Mouse (Mus musculus): ENCODE measurements around the gene Hnmt.
"Not testable (repeated sequence)": the region's sequence is repeated elsewhere in the genome, so short reads cannot be mapped to it uniquely, and the experiment has no call there.

The Hnmt gene

DNA sequence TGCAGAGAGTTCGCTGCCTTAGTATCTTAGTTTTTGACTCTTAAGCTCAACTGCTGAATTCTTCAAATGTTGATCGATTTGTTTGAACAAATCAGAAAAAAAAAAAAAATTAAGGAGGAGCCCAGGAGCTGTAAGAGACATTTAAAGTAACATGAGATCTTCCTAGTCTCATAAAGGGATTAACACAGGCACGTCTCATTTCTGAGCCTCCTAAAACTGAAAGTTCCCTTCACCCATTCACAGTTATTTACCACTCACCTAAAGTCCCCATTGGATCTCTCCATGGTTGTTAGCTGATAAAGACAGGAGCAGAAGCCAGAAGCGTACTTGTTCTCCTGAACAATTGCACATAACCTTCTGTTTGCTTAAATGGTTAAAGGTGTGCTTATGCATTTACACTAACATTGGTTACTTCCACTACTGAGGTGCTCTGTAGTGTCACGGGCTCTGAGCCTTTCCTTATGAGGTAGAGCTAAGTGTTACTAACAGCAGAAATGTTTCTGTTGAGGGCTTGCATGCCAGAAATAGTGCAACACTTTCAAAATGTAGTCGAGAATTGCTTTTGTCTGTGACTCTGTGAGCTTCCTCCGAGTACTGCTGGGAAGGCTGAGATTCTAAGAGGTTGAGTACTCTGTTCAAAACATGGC is at the start of gene Hnmt:
TSS of gene Hnmt (minus strand) at position 51 of the 647 bp plus-strand sequence.
- DNase-seq: no peak

DNA sequence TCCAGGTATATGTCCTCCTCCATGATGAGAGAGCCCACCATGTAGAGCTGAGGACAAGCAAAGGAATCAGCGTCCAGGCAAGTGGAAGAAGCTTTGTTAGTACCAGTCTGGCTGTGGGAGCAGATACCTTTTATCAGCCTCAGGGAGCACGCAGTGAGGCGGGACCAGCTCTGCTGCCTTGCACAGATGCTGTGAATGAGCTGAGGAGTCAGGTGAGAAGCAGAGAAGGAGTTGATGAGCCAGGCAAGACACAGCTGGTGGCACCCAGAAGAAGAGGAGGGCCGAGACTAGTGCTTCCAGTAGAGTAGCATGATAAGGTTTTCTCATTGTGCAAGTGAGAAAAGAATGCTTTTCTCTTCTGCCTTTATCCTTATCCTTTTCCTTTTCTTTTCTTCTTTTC is 47.3 kb upstream of the Hnmt start, which contains the start of gene Tbpl2:
TSS of gene Tbpl2 (minus strand) at position 101 of the 400 bp plus-strand sequence.
- no peak for DNase-seq

DNA sequence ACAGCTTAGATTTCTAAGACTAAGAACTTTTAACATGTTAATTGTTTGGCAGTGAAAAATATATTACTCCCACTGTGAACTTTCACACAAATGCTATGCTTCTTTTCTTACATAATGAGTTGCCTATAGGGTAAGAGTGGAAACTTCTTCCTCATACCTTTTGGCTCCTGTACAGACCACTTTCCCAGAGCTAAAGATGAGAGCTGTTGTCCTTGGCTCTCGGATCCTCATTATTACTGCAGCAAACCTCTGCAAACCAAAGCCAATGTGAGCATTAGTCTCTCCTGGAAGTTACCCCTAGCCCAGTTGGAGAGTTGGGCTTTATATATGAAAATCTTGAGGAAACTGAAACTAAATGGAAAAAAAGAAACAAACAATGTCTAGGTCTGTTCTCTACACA is 41.7 kb upstream of the Hnmt start:
- DNase-seq: no peak

DNA sequence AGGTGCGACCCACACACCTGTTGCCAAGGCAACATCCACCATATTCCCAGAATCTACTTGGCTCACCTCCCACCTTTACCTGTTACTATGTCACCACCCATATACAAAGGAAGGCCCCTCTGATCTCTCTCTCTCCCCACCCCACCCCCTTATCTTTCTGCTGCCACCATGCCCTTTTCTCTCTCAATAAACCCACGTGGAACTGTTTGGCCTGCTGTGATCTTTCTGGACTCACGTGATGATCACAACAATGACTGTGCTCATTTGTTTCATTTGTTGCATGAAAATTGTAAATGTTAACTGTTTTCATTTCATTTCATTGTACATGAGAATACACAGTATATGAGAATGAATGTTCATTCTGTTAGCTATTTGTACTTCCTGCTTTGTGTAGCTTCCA is 1.3 kb upstream of the Hnmt start:
- DNase-seq: no peak

GRCm38 (mm10) chr2:24048480-24049097 is 605 bp downstream of the Hnmt start:
- peak; percentile 58 to 59 for DNase-seq

GRCm38 (mm10) chr2:24047551-24048479 is 1.4 kb downstream of the Hnmt start:
- DNase-seq: no peak

DNA sequence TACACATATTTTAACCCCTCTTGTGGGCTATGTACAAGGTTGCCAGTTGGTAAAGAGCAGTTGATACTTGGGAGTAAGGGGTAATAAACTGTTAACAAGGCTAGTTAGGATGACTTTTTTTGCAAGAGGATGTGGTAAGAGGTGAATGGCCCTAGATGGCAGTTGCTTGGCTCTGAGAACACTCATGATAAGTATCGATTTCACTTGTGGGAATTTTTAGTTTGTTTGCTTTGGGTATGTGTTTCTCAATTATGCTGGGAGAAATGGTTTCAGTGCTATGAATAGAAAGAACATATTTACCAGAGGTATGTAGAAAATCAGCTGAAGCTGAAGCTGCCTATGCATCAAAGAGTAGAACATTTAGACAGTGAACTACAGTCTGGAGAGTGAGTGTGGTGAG is 6.3 kb downstream of the Hnmt start:
- no peak for DNase-seq

- DNase-seq: no peak
Observed at GRCm38 (mm10) chr2:24040531-24040930, 8.7 kb downstream of the Hnmt start.

- DNase-seq: not testable (repeated sequence)
Observed at GRCm38 (mm10) chr2:24019386-24019785, 29.8 kb downstream of the Hnmt start.

- DNase-seq: no peak
Observed at GRCm38 (mm10) chr2:24018966-24019365, 30.2 kb downstream of the Hnmt start.

DNA sequence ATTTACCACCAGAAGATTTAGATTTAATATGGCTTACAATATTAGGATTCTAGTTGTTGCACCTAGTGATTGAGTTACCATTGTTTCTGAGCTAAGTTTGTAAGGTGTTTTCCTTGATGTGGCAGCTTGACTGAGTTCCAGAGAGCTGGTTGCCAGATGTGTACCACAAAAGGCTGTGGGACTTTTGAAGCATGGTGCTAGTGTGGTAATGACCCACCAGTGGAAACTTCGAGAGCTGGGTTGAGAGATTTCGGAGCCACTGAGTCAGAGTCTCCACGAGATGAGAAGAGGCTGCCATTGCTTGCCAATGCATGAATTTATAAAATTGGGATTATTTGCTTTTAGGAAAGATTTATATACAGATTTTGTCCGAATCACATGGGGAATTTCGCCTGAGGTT is 34.2 kb downstream of the Hnmt start:
- no peak for DNase-seq

- no peak for DNase-seq
Observed at GRCm38 (mm10) chr2:23999323-23999722, 49.9 kb downstream of the Hnmt start.

GRCm38 (mm10) chr2:23998836-23999235 is 50.4 kb downstream of the Hnmt start:
- no peak for DNase-seq

- no peak for DNase-seq
Observed at GRCm38 (mm10) chr2:23996830-23997229, 52.4 kb downstream of the Hnmt start.

- not testable (repeated sequence) for DNase-seq
Observed at GRCm38 (mm10) chr2:23990034-23990573, 59.1 kb downstream of the Hnmt start.

DNA sequence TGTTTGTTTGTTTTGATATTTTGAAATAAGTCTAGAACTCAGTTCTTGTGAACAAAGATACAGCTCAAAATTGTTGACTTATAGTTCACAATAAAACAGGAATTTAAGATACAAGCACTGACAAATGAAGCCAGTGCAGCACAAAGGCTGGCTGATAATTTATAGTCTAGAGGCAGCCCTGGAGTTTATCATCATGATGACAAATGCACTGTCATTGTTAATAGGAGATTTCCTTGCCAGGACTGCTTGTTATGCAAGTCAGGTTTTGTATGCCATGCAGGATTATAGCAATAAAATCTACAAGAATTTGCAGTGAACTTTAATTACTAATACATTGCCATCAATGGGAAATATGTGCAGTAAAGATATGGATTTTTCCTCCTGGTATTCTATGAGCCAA is 61.9 kb downstream of the Hnmt start:
- no peak for DNase-seq

DNA sequence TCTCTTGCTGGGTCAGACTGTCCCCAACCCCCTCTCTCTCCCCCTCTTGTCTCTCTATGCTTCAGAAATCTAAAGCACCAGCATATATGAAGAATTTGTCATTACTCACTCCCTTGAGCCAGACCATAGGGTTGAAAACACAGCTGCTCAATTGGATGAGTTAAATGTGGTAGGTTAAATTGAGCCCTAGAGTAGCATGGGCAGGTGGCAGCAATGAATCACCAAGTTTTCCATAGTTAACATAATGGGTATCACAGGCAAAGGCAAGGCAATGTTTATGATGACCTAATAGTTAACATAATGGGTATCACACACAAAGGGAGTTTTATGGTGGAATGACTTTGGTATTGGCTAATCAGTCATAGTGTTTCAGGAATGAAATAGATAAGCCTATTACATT is 65.9 kb downstream of the Hnmt start:
- no peak for DNase-seq

- no peak for DNase-seq
Observed at GRCm38 (mm10) chr2:23982860-23983259, 66.3 kb downstream of the Hnmt start.

DNA sequence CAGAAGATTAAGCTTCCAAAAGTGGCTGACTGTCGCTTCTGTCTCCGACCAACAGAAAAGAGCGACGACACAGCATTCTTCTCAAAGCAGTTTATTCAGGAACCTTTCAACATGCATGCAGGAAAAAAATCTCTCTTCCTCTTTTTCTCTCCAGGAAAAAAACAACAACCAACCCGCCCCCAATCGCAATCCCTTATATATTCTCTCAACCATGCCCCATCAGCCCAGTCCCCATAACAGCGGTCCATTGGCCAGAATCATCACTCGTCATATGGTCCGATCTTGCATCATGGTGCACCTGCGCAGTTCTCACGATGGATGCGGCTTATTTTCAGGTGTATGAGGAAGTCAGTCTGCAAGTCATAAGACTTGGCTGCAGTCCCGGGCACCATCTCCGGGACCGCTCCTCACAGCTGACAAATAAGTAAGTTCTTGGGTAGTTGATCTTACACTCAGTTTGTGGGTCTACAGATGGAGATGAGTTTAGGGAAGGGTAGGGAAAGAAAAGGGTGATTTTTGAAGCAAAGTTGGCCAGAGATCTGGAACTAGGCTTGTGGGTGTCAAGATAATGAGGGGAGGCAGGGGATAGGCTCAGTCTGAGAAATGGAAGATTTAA is 88.4 kb downstream of the Hnmt start:
- not testable (repeated sequence) for DNase-seq

Data from cerebellum, postnatal 10 days (tissue).